Mouse (Mus musculus) mesoderm, embryonic 11.5 days (tissue): ENCODE data around the gene Clptm1.
"Not testable (repeated sequence)": the region's sequence is repeated elsewhere in the genome, so short reads cannot be mapped to it uniquely, and the experiment has no call there.

Source experiments
- DNase-seq: peaks from one replicate; pipeline ENCODE4 v3.0.0-alpha.2; 2012; ENCODE audit warnings: low read depth, low spot score

The Clptm1 gene

DNA sequence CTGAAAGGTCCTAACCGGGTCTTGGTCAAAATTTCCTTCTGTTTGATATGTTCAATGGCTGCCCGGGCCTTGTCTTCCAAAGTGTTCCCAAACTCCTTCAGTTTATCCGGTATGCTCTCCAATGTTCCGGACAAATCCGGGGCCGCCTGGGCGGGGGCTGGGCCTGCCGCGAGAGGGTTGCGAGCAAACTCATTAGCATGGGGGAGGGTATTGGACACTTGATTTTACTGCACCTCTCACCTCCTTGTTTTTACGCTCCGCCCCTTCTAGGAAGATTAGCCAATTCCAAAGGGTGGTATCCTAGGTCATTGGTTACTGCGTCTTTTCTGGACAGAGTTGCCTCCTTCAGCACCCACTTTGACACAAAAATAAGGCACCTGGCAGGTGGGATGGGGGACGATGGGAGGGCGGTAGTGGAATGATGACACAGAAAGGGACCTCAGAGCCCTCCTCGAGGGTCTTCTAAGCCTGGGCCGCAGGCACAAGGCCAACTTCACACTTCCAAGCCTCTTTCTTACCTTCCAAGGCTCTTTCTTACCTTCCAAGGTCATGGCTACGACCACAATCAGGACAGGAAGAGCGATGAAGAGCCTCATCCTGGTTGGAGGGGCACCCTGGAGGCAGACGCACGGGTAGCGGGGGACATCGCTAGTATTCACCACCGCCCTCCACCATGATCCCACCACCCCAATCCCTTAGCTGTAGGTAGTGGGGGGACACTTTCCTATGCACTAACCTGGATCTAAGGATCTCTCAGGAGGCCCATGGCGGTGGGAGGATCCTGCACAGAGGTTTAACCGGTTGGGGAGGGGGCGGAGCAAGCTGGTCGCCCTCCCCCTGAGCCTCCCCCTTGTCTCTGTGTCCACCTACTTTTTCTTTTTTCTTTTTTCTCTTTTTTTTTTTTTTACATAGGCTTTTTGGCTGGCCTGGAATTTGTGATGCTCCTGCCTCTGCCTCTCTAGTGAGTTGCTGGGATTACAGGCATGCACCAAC is 27.3 kb upstream of the Clptm1 start, which contains the start of gene Apoc1:
Apoc1 (minus strand) TSS at position 788 of the 993 bp plus-strand sequence.
- no peak for DNase-seq

DNA sequence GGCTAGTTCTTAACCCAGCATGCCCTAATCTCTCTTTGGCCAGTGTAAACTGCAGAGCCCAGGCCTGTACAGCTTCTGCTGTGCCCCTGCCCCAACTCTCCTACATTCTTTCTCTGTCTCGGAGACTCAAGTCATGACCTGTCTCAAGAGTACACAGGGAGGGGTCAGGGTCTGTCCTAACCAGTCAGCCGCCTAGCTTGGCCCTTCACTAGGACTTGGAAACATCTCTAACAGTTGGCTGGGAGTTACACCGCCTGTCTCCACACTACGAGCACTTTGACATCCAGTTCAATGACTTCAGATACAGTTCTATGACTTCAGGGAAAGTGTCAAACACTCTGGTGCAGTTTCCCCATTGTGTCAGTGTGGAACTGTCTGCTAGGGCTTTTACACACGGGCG is 26.6 kb upstream of the Clptm1 start:
- DNase-seq = no peak

- no peak for DNase-seq
These were observed 26.0 kb upstream of the Clptm1 start for GRCm38 (mm10) chr7:19690845-19691244.

DNA sequence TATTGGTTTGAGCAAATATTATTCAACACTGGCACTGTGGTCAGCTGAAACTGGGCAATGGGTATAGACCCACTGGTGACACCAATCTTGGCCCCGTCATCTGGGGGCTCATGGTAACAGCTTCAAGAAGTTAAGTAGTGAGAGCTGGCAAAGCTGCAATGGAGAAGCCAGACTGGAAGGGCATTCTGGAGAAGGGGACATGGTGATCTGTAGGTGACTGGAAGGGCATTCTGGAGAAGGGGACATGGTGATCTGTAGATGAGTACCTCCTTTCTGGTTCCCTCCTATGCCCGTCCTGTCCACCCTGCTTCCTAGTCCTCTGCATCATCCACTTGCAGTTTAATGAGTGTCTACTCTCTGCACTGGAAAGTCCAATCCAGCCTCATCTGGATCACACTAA is 23.8 kb upstream of the Clptm1 start:
- DNase-seq = no peak

DNA sequence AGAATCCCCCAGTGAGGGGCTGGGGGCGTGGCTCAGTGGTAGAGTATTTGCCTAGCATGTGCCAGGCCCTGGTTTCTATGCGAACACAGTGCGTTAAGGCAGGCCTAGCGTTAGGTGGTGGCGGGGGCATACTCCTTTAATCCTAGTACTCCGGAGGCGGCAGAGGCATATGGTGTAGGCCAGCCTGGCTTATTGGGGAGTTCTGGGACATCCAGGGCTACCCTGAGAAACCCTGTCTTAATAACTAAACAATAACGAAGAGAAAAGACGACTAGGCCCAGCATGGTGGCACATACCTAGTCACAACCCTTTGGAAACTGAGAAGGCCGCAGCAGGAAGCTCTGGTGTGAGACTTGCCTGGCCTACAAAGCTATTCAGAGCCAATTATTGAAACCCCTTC is 23.3 kb upstream of the Clptm1 start:
- no peak for DNase-seq

GRCm38 (mm10) chr7:19686927-19687583 is 22.2 kb upstream of the Clptm1 start:
- DNase-seq = not testable (repeated sequence)

DNA sequence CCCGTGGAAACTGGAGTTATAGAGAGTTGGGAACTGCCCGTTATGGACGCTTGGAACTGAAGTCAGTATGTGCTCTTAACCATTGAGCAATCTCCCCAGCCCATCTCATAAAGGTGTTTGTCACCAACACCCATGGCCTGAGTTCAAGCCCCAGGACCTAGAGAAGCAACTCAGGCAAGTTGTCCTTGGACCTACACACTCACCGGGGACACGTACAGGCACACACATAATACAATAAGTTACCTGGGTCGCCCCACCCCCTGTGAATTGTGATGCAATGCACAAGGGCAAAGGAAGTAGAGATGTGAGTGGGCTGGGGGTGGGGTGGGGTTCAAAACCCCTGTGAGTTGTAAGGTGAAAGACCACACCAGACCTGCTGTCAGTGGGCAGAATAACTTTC is 21.7 kb upstream of the Clptm1 start:
- DNase-seq = no peak

DNA sequence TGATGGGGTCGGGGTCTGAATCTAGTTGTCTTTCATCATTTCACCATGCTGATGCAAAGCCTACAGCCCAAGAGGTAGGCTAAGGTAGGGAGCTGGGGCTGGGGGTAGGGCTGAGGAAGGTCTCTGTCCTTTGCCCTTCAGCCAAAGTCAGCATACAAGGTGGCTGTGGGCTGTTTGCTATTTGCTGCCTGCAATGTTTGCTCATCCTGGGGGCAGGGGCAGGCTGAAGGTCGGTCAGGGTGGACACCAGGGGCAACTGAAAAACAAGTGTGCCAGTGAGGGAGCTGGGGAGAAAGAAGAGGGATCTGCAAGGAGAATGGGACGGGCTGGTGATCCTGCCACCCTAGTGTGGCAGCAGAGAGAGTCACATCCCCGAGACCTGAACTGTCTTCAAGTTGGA is 20.5 kb upstream of the Clptm1 start:
- no peak for DNase-seq

GRCm38 (mm10) chr7:19683771-19684201 is 19.0 kb upstream of the Clptm1 start:
- DNase-seq = no peak

DNA sequence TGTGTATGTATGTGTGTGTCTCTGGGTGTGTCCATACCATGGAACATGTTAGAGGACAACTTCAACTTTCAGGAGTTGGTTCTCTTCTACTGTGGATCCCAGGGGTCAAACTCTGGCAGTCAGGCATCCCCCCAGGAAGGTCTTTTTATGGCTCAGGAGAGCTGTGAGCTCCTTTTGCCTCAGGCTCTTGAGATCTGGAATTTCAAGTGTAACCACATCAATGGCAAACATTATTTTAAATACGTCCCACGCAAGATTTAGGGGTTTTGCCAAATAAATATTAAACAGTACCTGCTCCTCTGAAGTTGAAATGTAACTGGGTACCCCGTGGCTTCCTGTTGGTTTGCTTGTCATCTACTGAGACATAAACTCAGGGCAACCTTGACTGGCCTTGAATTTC is 18.1 kb upstream of the Clptm1 start:
- DNase-seq = no peak

DNA sequence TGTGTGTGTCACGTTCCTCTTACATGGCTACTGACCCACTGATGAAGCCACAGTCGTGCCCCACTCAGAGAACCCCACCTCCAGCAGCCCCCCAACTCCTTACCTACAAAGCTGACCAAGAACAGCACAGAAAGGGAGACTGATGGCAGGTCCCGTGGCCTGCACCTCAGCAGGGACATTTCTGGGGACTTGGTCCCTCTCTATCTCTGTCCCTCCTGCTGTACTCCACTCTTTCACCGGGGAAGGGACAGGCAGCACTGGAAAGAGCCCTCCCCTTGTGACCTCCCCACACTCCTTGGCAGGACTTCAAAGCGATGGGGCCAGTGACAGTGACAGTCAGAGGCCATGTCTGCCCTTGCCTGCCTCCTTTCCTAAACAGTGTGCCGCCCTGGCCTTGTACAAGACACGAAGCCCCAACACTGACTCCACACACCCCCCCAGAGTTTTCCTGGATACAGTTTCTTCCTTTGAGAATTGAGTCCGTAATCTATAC is 16.4 kb upstream of the Clptm1 start, which contains the start of the genes Gm44805 and Apoc4:
Gm44805 (minus strand) TSS at position 222 of the 493 bp plus-strand sequence.
Apoc4 (minus strand) TSS at position 278 of the 493 bp plus-strand sequence.
- no peak for DNase-seq

DNA sequence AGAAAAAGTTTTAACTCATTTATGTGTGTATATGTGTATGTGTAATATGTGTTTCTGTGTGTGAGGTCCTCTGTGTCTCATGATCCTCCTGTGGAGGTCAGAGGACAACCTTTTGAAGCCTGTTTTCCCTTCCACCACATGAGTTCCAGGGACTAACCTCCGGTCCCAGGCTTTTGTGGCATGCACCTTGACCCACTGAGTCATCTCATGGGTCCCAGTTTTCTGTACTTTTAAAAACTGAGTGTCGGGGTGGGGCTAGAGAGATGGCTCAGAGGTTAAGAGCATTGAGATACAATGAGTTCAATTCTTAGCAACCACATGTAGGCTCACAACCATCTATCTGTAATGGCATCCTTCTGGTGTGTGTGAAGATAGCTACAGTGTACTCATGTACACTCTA is 15.9 kb upstream of the Clptm1 start:
- no peak for DNase-seq

GRCm38 (mm10) chr7:19678901-19679300 is 14.1 kb upstream of the Clptm1 start:
- no peak for DNase-seq

DNA sequence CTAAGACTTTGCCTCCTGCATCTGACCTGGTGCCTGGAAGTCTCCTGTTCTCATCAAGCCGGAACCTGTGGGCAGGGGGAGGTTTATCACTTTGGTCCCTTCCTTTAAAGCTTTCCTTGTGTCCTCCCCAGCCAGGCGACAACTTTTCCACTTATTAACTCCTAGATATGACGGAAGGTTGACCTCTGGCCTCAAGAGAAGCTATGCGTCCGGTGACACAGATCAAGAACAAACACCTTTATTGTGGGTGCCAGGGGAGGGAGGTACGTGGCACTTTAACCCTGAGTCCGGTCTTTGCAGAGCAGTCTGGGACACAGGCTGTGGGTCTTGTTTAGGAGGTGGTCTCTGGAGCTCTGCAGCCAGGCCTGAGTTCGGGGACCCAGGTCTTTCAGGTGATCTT is 13.0 kb upstream of the Clptm1 start, which contains the start of gene Apoc2:
Apoc2 (minus strand) TSS at position 70 of the 400 bp plus-strand sequence.
- no peak for DNase-seq

DNA sequence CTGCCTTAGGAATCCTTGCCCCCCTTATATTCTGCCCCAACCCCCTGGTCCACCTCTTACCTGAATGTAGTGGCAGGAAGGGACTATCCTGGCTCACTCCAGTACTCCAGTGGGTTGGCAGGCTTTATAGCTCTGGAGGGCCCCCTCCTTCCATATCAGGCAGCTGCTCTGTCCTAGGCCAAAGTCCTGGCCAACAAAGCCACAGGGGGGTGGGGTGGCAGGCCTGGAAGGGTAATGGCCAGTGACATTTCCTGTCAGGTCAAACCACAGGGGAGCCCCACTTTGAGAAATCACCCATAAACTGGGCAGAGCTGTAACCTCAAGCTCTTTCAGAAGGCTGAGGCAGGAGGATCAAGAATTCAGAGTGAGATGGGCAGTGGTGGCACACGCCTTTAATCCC is 11.8 kb upstream of the Clptm1 start:
- DNase-seq = no peak

- no peak for DNase-seq
These were observed 11.0 kb upstream of the Clptm1 start for GRCm38 (mm10) chr7:19675824-19676223.

DNA sequence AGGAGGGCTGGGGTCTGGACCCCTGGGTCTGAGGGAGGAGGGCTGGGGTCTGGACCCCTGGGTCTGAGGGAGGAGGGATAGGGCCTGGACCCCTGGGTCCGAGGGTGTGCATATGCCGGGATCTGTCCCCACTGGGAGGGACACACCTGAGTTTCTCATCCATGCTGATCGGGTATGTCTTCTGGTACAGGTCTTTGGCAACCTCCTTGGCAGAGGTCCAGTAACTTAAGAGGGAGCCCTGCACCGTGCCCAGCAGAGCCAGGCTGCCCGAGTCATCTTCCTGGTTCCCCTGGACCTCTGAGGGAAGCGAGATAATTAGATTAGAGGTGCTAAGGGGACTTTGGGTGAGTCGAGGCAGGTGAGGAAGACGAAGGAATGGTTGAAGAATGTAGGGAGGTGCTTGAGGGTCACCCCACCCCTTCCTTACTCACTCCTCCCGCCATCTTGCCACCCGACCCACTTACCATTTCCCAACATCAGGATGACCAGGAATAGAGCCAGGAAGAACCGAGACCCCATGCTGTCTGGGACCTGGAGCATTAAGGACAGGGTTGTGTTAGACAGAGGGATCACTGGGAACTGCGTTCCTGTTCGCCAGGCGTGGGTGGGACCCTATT is 8.4 kb upstream of the Clptm1 start:
- no peak for DNase-seq

- no peak for DNase-seq
These were observed 6.7 kb upstream of the Clptm1 start for GRCm38 (mm10) chr7:19671511-19671910.

DNA sequence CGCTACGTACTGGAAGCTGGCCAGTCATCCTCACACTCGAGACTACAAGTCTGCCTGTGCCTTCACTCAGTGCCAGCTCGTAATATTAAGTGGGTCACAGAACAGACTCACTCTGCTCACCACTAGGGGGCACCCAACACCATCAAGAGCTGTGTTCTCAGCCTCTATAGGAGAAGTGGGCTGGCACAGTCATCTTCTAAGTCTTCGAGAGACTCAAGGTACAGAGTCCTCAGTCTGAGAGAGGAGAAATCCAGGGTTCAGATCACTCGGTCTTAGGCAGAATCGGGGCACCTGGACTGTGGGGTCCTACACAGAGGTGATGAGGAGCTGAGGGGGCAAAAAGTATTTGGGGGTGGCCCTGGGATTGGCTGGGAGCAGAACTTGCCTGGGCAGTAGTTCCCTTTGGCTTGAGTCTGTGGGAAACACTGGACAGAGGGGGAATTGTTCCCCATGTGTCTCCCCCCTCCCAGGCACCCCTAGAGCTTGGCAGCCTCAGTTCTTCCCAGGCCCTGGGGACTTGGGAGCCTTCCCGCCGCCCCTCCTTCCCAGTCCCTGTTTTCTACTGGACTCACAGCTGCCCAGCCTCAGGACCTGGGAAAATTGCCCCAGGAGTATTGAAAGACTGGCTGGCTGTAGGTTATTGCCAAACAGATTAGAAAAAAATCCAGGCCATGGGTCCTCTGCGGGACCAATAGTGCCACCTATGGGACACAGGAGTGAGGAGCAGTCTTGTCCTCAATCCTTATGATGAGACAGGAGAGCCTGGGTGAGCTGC is 4.3 kb upstream of the Clptm1 start:
- peak; percentile 93 for DNase-seq

GRCm38 (mm10) chr7:19667434-19667833 is 2.6 kb upstream of the Clptm1 start:
- no peak for DNase-seq

DNA sequence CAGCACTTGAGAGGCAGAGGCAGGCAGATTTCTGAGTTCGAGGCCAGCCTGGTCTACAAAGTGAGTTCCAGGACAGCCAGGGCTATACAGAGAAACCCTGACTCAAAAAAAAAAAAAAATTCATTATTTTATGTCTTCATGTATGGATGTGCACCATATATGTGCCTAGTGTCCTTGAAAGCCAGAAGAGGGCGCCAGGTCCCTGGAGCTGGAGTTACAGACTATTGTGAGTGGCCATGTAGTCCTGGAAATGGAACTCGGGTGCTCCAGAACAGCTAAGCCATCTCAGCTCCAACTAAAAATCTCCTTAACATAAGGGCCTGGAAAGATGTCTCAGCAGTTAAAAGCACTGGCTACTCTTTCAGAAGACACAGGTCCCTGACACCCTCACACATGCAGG is 1.9 kb upstream of the Clptm1 start:
- no peak for DNase-seq
